Mouse (Mus musculus): Measurements from ENCODE around the gene Mcur1.

Mcur1 gene

GRCm38 (mm10) chr13:43575431-43575830 is 15.4 kb upstream of the Mcur1 start:
- in situ Hi-C loops (cut with MboI; ENCODE audit: low pct_unique_long_range_greater_than_20kb in 1 of 2, low sequenced_read_pairs in 2 of 2, unreplicated experiment in 1 of 2), result no loop called here

- in situ Hi-C loops (cut with MboI; ENCODE audit: low pct_unique_long_range_greater_than_20kb in 1 of 2, low sequenced_read_pairs in 2 of 2, unreplicated experiment in 1 of 2), result loop anchor here in 1 of 2 experiments (25.0 kb wide), 1 partner anchor 387 kb away; no protein-coding TSS in a partner anchor
Observed at GRCm38 (mm10) chr13:43573979-43574378, 14.0 kb upstream of the Mcur1 start.

GRCm38 (mm10) chr13:43567141-43567891 is 7.3 kb upstream of the Mcur1 start:
- in situ Hi-C loops (cut with MboI; ENCODE audit: low pct_unique_long_range_greater_than_20kb in 1 of 2, low sequenced_read_pairs in 2 of 2, unreplicated experiment in 1 of 2), result loop anchor here in 1 of 2 experiments (25.0 kb wide), 1 partner anchor 380 kb away; no protein-coding TSS in a partner anchor

- in situ Hi-C loops (cut with MboI; ENCODE audit: low pct_unique_long_range_greater_than_20kb in 1 of 2, low sequenced_read_pairs in 2 of 2, unreplicated experiment in 1 of 2), result loop anchor here in 1 of 2 experiments (25.0 kb wide), 1 partner anchor 379 kb away; no protein-coding TSS in a partner anchor
Observed at GRCm38 (mm10) chr13:43566184-43566583, 6.2 kb upstream of the Mcur1 start.

- in situ Hi-C loops (cut with MboI; ENCODE audit: low pct_unique_long_range_greater_than_20kb in 1 of 2, low sequenced_read_pairs in 2 of 2, unreplicated experiment in 1 of 2), result loop anchor here in 1 of 2 experiments (25.0 kb wide), 1 partner anchor 378 kb away; no protein-coding TSS in a partner anchor
Observed at GRCm38 (mm10) chr13:43565346-43565745, 5.4 kb upstream of the Mcur1 start.

GRCm38 (mm10) chr13:43564733-43565132 is 4.7 kb upstream of the Mcur1 start:
- in situ Hi-C loops (cut with MboI; ENCODE audit: low pct_unique_long_range_greater_than_20kb in 1 of 2, low sequenced_read_pairs in 2 of 2, unreplicated experiment in 1 of 2), result loop anchor here in 1 of 2 experiments (25.0 kb wide), 1 partner anchor 377 kb away; no protein-coding TSS in a partner anchor

- in situ Hi-C loops (cut with MboI; ENCODE audit: low pct_unique_long_range_greater_than_20kb in 1 of 2, low sequenced_read_pairs in 2 of 2, unreplicated experiment in 1 of 2), result loop anchor here in 1 of 2 experiments (25.0 kb wide), 1 partner anchor 375 kb away; no protein-coding TSS in a partner anchor
Observed at GRCm38 (mm10) chr13:43562726-43563125, 2.7 kb upstream of the Mcur1 start.

- in situ Hi-C loops (cut with MboI; ENCODE audit: low pct_unique_long_range_greater_than_20kb in 1 of 2, low sequenced_read_pairs in 2 of 2, unreplicated experiment in 1 of 2), result loop anchor here in 1 of 2 experiments (25.0 kb wide), 1 partner anchor 373 kb away; no protein-coding TSS in a partner anchor
Observed at GRCm38 (mm10) chr13:43560458-43561411, 744 bp upstream of the Mcur1 start.

- in situ Hi-C loops (cut with MboI; ENCODE audit: low pct_unique_long_range_greater_than_20kb in 1 of 2, low sequenced_read_pairs in 2 of 2, unreplicated experiment in 1 of 2), result loop anchor here in 1 of 2 experiments (25.0 kb wide), 1 partner anchor 372 kb away; no protein-coding TSS in a partner anchor
Observed at GRCm38 (mm10) chr13:43558959-43559358, 1.0 kb downstream of the Mcur1 start.

GRCm38 (mm10) chr13:43558357-43558756 is 1.6 kb downstream of the Mcur1 start:
- in situ Hi-C loops (cut with MboI; ENCODE audit: low pct_unique_long_range_greater_than_20kb in 1 of 2, low sequenced_read_pairs in 2 of 2, unreplicated experiment in 1 of 2), result loop anchor here in 1 of 2 experiments (25.0 kb wide), 1 partner anchor 371 kb away; no protein-coding TSS in a partner anchor

- in situ Hi-C loops (cut with MboI; ENCODE audit: low pct_unique_long_range_greater_than_20kb in 1 of 2, low sequenced_read_pairs in 2 of 2, unreplicated experiment in 1 of 2), result loop anchor here in 1 of 2 experiments (25.0 kb wide), 1 partner anchor 370 kb away; no protein-coding TSS in a partner anchor
Observed at GRCm38 (mm10) chr13:43556913-43557542, 3.0 kb downstream of the Mcur1 start.

GRCm38 (mm10) chr13:43555321-43555720 is 4.7 kb downstream of the Mcur1 start:
- in situ Hi-C loops (cut with MboI; ENCODE audit: low pct_unique_long_range_greater_than_20kb in 1 of 2, low sequenced_read_pairs in 2 of 2, unreplicated experiment in 1 of 2), result loop anchor here in 1 of 2 experiments (25.0 kb wide), 1 partner anchor 368 kb away; no protein-coding TSS in a partner anchor

- in situ Hi-C loops (cut with MboI; ENCODE audit: low pct_unique_long_range_greater_than_20kb in 1 of 2, low sequenced_read_pairs in 2 of 2, unreplicated experiment in 1 of 2), result loop anchor here in 1 of 2 experiments (25.0 kb wide), 1 partner anchor 368 kb away; no protein-coding TSS in a partner anchor
Observed at GRCm38 (mm10) chr13:43554827-43555226, 5.2 kb downstream of the Mcur1 start.

GRCm38 (mm10) chr13:43550676-43551075 is 9.3 kb downstream of the Mcur1 start:
- in situ Hi-C loops (cut with MboI; ENCODE audit: low pct_unique_long_range_greater_than_20kb in 1 of 2, low sequenced_read_pairs in 2 of 2, unreplicated experiment in 1 of 2), result loop anchor here in 1 of 2 experiments (25.0 kb wide), 1 partner anchor 363 kb away; no protein-coding TSS in a partner anchor

- in situ Hi-C loops (cut with MboI; ENCODE audit: low pct_unique_long_range_greater_than_20kb in 1 of 2, low sequenced_read_pairs in 2 of 2, unreplicated experiment in 1 of 2), result loop anchor here in 1 of 2 experiments (25.0 kb wide), 1 partner anchor 363 kb away; no protein-coding TSS in a partner anchor
Observed at GRCm38 (mm10) chr13:43549870-43550269, 10.1 kb downstream of the Mcur1 start.

GRCm38 (mm10) chr13:43549078-43549698 is 10.8 kb downstream of the Mcur1 start:
- in situ Hi-C loops (cut with MboI; ENCODE audit: low pct_unique_long_range_greater_than_20kb in 1 of 2, low sequenced_read_pairs in 2 of 2, unreplicated experiment in 1 of 2), result no loop called here

- in situ Hi-C loops (cut with MboI; ENCODE audit: low pct_unique_long_range_greater_than_20kb in 1 of 2, low sequenced_read_pairs in 2 of 2, unreplicated experiment in 1 of 2), result no loop called here
Observed at GRCm38 (mm10) chr13:43548617-43549016, 11.4 kb downstream of the Mcur1 start.
